In genomic region chr16:4212167-4212962, GRCm38 (mm10) we compare ENCODE assay signal across 8 mouse cellular contexts. TPM values are rescaled to one million over a fixed set of nuclear protein-coding genes. Genes with fewer than 3 reads are reported as not detected.
A peak's percentile ranks its signal among the peaks of the same experiment; 100 is the strongest.
DNase-seq lines count a peak whose midpoint lies in the region; ATAC-seq and TF ChIP-seq lines count a peak whose summit lies in the region.

No protein-coding gene starts in this region.

- peak overlapping the region; percentile 97 for H3K27ac ChIP-seq in embryonic facial prominence, embryonic 12.5 days
- peak overlapping the region; percentile 96 for H3K27ac ChIP-seq in intestine, postnatal 0 days (ENCODE audit: low read depth, low read length)
- H3K27ac ChIP-seq in neural tube, embryonic 14.5 days (ENCODE audit: low read depth, low read length) = no peak overlapping the region; the same call in 1 of the 2 replicates

- peaks cover 13% of the 10 kb centered on the region; the same call in 1 of the 2 replicates for H3K27me3 ChIP-seq in embryonic facial prominence, embryonic 12.5 days
- H3K27me3 ChIP-seq in intestine, postnatal 0 days (replicated peaks; ENCODE audit: control insufficient read depth, insufficient read depth, low read length) = no peaks in the 10 kb centered on the region
- no peaks in the 10 kb centered on the region for H3K27me3 ChIP-seq in neural tube, embryonic 14.5 days (ENCODE audit: control insufficient read depth, insufficient read depth, low read length)

- no peaks in the 10 kb centered on the region for H3K9me3 ChIP-seq in embryonic facial prominence, embryonic 12.5 days
- H3K9me3 ChIP-seq in intestine, postnatal 0 days (ENCODE audit: control insufficient read depth) = no peaks in the 10 kb centered on the region
- no peaks in the 10 kb centered on the region for H3K9me3 ChIP-seq in neural tube, embryonic 14.5 days (ENCODE audit: control insufficient read depth, low read length)

- DNase-seq in retina, embryonic 14.5 days (ENCODE audit: low spot score) = peak; percentile 12
- DNase-seq in retina, postnatal 1 day = no peak
- DNase-seq in thymus, adult 18-20 months = no peak
- DNase-seq in ovary, postnatal 14 days (ENCODE audit: low spot score) = no peak
- no peak for DNase-seq in kidney, adult 18-20 months

- no peak for TF ChIP-seq CTCF in intestine, postnatal 0 days (IDR thresholded peaks at IDR 0.05; ENCODE audit: low read depth)

- H3K4me3 ChIP-seq in embryonic facial prominence, embryonic 12.5 days = peak overlapping the region; percentile 98
- peak overlapping the region; percentile 92 for H3K4me3 ChIP-seq in intestine, postnatal 0 days (ENCODE audit: low read depth, low read length)
- peak overlapping the region; percentile 91 for H3K4me3 ChIP-seq in neural tube, embryonic 14.5 days (ENCODE audit: low read depth, low read length)

- H3K36me3 ChIP-seq in embryonic facial prominence, embryonic 12.5 days = no peaks in the 10 kb centered on the region
- no peaks in the 10 kb centered on the region for H3K36me3 ChIP-seq in intestine, postnatal 0 days (ENCODE audit: control insufficient read depth, insufficient read depth)
- no peaks in the 10 kb centered on the region for H3K36me3 ChIP-seq in neural tube, embryonic 14.5 days (ENCODE audit: control insufficient read depth, insufficient read depth, low read length)

- H3K9ac ChIP-seq in embryonic facial prominence, embryonic 12.5 days = peak overlapping the region; percentile 93
- H3K9ac ChIP-seq in intestine, postnatal 0 days (ENCODE audit: low read depth, low read length) = peak overlapping the region; percentile 98
- H3K9ac ChIP-seq in neural tube, embryonic 14.5 days (replicated peaks; ENCODE audit: low read depth, low read length) = peak overlapping the region; percentile 96

- H3K4me2 ChIP-seq in embryonic facial prominence, embryonic 12.5 days (replicated peaks) = peak overlapping the region; percentile 57
- H3K4me2 ChIP-seq in intestine, postnatal 0 days (replicated peaks; ENCODE audit: low read depth) = peak overlapping the region; percentile 90
- H3K4me2 ChIP-seq in neural tube, embryonic 14.5 days (ENCODE audit: low read depth, low read length) = peak overlapping the region; percentile 77

- WGBS in embryonic facial prominence, embryonic 12.5 days = 6% methylated on average over 23 of the region's 23 CpGs
- 1% methylated on average over 23 of the region's 23 CpGs for WGBS in intestine, postnatal 0 days
- WGBS in neural tube, embryonic 14.5 days = 7% methylated on average over 23 of the region's 23 CpGs

- peaks cover 14% of the 10 kb centered on the region for H3K4me1 ChIP-seq in embryonic facial prominence, embryonic 12.5 days
- H3K4me1 ChIP-seq in intestine, postnatal 0 days (replicated peaks; ENCODE audit: control insufficient read depth, insufficient read depth, low read length) = 0 out of 2 replicates have a peak, but pooled peaks cover 5% of the 10 kb centered on the region
- peaks cover 18% of the 10 kb centered on the region for H3K4me1 ChIP-seq in neural tube, embryonic 14.5 days (ENCODE audit: control insufficient read depth, insufficient read depth, low read length)

- no peak for ATAC-seq in embryonic facial prominence, embryonic 12.5 days (ENCODE audit: insufficient number of reproducible peaks, insufficient read depth, low FRiP score, low TSS enrichment)
- no peak for ATAC-seq in intestine, postnatal 0 days
- ATAC-seq in neural tube, embryonic 14.5 days (ENCODE audit: low read depth) = 0 out of 2 replicates have a peak, but pooled peaks have one; percentile 15

RNA-seq across cellular contexts. Expression of gene Crebbp, which starts 1.4 kb away (rescaled TPM):
- polyA plus RNA-seq in embryonic facial prominence, embryonic 12.5 days (2016; fragmentation: Nextera tagmentation; extraction: Ambion mirVana) = 41.5 and 42.2 TPM in 2 replicates
- 22.7 and 33.1 TPM in 2 replicates for polyA plus RNA-seq in intestine, postnatal 0 days (2015; fragmentation: Nextera tagmentation; extraction: Ambion mirVana)
- polyA plus RNA-seq in neural tube, embryonic 14.5 days (2014; fragmentation: Nextera tagmentation; extraction: Ambion mirVana) = 46.4 and 55.2 TPM in 2 replicates
